Mouse (Mus musculus) frontal cortex, postnatal 10 days (tissue): Measurements from ENCODE around the gene Klc1.
A peak's percentile ranks its signal among the peaks of the same experiment; 100 is the strongest.

Source experiments
- DNase-seq, 2 experiments: peaks; one replicate each; pipeline ENCODE4 v3.0.0; 2022; ENCODE audit warnings: low spot score in 2 of 2, mixed read lengths in 1 of 2

Klc1 gene

DNA sequence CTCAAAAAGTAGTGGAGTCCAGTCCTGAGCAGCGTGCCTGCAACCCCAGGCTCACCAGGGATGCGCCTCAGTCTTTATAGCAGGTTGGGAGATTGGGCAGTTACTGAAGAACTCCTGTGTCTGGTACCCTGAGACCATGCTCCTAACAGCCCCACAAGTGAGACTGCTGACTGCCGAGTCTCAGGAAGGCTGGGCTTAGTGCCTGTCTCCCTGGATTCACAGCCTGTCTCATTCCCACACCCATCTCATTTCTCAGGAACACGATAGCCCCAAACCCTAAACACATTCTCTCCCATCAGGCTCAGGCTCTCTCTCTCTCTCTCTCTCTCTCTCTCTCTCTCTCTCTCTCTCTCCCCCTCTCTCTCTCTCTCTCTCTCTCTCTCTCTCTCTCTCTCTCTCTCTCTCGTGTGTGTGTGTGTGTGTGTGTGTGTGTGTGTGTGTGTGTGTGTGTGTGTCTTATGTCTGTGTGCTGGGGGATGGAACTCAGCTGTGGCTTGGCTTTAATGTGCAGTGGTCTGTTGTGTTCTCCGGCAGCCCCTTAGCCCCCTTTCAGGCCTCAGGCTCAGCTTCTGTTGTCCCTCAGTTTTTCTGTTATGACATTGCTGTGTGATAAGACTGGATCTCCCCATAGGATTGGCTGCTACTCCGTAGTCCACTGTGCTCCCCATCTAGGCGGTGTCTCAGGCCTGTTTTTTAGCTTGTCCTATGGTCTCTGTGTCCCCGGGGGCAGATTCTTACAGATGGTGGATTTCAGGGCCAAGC, 11.3 kb downstream of the Klc1 start:
- DNase-seq: no peak

DNA sequence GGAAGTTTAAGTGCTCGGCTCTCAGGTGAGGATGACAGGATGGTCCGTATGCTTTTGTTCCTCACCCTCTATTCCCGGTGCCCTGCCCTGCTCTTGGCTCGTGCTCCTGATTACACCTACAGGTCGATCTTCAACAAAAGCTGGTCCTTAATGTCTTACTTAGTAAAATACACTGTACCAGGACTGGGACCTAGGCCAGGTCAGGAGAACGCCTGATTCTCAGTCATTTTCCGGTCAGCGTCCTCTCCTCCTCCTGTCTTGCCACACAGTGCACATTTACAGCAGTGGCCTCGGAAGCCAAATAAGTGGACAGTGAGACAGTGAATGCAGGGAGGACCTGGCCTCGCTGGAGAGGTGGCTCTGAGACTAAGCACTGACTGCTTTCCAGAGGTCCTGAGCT, 12.0 kb downstream of the Klc1 start:
- no peak for DNase-seq

DNA sequence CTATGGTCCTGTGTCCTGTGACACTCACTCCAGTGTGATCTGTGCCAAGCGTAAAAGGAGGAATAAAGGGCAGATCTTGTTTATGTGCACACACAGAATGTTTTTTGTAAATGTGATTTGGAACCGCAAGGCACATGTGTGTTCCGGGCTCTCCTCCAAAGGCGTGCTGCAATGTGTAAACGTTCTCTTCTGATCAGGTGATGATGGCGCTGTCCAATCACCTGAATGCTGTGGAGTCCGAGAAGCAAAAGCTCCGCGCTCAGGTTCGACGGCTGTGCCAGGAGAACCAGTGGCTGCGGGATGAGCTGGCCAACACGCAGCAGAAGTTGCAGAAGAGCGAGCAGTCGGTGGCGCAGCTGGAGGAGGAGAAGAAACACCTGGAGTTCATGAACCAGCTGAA, 15.5 kb downstream of the Klc1 start:
- no peak for DNase-seq

DNA sequence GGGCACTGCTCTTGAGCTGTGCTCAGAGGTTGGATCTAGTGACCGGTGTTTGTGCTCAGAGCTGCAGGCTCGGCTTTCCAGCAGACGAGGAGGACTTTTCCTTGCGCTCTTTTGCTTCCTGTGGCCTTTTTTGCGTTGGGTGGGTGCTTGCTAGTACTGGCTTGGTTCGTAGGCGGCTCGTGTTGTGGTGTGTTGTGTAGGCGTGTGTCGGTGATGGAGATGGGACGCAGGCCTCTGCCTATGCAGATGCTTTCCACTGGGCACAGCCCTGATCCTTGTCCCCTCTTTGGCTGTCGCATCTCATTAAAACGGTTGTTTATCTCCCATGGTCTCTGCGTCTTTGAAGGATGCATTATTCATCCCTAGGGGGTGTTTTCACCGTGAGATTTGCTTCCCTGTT, 16.2 kb downstream of the Klc1 start:
- DNase-seq: no peak

DNA sequence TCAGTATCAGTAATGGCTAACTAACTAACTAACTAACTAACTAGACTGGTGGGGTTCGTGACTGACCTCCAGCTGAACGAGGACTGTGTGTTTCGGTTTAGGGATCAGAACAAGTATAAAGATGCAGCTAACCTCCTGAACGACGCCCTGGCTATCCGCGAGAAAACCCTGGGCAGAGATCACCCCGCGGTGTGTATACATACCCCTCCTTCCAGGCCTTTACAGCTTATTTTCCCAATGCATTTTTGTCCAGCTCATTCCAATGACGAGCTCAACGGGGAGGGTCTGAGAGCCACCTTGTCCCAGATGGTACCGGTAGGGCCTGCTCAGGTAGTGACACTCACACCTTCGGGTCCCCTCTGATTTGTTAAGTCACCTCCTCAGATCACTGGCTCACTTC, 19.3 kb downstream of the Klc1 start:
- DNase-seq: no peak

DNA sequence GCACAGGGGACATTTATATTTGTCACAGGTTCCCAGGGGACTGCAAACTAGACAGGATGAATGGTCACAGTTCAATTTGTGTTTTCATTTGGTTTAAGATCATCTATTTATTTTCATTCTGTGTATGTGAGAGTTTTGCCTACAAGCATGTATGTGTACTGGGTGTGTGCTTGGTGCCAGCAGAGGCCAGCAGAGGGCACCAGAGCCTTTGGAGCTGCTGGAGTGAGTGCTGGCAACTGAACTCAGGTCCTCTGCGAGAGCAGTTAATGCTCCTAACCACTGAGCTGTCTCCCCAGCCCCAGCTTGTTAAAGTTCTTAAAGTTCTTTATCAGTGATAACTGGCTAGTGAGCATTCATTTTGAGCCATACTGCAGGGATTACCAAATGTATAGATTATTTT, 20.9 kb downstream of the Klc1 start:
- DNase-seq: no peak

DNA sequence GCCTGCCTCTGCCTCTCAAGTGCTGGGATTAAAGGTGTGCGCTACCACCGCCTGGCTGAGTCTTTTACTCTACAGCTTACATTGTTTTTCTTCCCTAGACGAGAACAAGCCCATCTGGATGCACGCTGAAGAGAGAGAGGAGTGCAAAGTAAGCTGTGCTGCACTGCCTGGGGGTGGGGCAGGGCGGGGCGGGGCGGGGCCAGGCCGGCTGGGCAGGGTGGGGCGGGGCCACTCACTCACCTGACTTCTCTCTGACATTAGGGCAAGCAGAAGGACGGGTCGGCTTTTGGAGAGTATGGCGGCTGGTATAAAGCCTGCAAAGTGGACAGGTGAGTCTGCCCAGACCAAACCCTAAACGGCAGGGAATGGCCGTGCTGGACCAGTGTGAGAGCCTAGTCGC, 26.5 kb downstream of the Klc1 start:
- DNase-seq: no peak

DNA sequence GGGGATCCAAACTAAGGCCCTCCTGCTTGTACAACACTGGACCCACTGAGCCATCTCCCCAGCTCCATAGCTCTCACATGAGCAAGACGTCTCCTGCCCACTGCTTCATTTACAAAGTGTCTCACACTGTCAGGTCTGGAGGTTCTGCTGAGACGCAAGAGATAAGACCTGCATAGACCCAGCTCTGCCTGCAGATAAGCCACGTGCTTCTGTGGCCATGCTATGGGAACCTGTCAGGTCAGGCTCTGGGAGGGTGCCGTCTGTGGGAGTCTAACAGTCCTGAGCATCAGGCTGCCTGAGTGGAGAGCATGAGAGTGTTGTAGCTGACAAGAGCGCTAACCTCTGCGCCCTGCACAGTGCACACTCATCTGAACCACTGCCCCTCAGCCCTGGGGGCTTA, 28.4 kb downstream of the Klc1 start:
- no peak for DNase-seq

DNA sequence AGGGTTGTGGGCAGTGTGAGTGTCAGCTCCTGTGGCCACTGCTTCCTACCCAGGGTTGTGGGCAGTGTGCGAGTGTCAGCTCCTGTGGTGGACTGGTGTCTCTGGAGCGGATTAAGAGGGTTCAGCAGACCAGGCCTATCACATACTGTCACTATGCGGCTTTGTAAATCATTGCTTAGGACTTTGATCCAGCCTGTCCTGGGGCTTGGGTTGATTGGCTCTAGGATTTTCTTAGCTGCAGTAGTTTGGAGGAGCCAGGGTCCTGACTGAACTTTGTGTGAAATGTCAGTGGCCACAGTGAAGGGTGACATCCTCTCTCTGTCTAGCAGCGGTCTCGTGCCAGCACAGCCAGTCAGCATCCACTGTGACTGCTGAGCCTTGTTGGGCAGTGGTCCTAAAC, 31.4 kb downstream of the Klc1 start:
- no peak for DNase-seq

DNA sequence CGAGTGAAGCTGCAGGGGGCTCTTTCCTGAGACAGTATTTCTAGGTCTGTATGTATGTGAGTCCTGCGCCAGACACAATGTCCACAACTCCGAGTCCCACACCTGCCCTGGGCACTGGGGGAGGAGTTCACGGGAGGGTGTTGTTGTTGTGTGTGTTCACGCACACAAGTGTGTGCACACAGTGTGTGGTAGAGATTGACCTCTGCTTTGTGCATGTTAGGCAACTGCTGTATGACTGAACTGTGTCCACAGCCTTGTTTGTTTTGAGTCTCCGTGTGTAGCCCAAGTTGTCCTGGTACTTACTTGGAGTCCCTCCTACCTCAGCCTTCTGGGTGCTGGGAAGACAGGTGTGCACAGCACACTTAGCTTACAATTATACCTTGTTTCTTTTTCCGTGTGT, 32.0 kb downstream of the Klc1 start:
- no peak for DNase-seq

DNA sequence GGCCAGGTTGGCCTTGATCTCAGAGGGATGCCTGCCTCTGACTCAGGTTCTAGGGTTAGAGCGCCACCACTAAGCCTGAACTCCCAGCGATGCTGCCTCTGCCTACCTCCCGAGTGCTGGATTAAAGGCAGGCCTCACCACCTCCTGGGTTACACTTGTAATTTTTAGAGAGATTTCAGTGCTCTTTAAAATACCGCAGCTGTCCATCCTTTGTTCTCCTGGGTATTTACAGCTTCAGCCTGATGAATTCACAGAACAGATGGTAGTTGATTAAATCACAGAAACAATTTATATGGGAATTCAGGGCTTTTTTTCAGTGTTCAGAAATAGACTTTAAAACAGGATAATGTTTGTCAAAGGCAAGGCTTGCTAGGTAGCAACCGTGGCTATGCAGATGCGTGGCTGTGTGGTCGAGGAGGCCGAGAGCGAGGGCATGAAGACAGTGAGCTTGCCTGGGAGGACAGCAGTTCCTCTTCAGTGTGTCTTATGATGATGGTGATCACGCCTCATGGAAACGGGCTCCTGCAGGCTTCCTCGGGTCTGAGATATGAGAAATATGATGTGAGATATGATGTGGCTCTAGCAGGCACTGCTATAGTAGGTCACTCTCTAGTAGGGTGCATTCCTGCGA, 32.9 kb downstream of the Klc1 start:
- no peak for DNase-seq

DNA sequence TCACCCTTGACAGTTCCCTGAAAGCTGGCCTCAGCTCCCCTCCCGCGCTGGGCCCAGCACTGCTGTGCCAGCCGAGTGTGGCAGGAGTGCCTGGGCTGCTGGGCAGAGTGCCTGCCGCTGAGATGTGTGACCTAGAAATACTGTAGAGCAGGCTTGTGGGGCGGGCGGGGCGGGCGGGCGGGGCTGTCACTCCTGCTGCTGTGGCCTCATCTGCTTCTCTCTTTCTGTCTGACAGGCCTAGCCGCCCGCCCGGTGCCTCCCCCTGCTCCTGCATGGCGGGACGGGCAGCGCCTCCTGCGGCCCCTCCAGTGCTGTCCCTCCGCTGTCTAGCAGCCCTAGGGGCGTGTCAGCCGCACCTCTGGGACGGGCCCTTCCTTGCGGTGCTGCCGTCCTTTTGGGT, 35.5 kb downstream of the Klc1 start:
- no peak for DNase-seq

DNA sequence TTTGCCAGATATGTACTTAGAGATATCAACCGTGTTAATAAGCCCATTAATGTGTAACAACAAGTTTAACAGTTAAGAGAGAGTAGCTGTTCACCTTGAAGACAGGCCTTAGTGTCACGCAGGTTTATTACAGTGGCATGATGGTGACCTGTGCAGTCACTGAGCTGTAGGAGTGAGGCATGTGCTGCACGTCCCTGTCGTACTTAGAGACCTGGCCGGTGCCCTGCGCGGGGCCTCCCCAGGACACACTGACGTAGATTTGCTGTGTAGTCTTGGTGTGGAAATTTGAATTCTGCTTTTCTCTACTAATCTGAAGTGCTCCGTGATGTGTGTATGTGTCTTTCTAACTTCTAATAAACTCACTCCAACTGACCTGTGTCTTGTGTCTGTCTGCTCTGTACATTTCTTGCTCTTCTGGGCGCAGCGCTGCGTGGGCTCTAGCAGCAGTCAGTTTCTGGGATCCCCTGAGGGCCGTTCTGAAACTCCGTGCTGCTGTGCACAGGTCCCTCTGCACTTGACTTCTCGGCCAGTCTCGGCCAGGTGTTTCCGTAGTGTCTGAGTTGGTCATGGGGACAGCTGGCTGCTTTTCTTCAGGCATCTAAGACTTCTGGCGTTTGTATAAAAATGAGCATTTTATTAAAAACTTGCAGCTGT, 36.0 kb downstream of the Klc1 start:
- DNase-seq: no peak

DNA sequence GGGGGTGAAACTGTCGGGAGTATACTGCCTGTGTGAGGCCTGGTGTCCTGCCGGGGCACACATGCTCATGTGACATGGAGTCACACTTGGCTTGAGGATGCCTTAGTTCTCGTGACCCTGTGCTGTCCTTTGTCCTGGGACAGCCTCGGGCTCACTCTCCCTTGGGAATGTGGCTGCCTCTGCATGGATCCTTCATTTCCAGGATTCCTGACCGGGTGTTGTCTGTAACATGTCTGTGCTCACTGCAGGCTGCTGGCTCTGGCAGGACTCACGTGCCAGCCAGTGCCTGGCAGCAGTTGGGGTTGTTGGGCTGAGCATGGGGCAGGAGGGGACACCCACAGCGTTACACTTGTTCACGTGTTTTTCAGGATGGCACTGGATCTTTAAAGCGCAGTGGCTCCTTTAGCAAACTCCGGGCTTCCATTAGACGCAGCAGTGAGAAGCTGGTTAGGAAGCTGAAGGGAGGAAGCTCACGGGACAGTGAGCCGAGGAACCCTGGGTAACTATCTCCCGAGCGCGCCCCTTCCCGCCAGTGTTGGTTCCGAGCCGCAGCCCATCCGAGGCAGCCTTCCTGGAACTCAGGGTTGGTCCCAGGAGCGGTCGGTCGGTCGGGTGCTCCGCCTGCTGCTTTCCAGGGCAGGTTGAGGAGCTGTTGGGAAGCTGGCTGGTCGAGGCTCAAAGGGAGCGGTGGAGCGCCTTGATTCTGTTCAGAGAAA, 36.7 kb downstream of the Klc1 start:
- no peak for DNase-seq

DNA sequence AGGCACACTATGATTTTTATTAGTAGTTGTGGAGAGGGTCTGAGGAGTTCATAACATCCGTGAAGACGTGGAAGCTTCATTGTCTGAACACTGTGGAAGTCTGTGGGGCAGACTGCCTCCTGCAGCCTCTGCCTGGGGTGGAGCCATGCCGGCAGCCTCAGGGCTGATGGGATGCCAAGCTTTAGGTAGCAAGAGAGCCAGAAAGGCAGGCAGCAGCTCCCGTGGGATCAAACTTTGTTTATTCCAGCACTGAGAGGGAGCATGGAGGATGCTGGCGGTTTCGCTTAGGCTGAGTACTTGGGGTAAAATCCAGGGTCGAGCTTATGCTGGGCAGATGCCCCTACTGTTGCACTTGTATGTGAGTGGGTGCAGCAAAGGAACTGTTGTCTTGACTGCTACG, 38.6 kb downstream of the Klc1 start:
- no peak for DNase-seq

DNA sequence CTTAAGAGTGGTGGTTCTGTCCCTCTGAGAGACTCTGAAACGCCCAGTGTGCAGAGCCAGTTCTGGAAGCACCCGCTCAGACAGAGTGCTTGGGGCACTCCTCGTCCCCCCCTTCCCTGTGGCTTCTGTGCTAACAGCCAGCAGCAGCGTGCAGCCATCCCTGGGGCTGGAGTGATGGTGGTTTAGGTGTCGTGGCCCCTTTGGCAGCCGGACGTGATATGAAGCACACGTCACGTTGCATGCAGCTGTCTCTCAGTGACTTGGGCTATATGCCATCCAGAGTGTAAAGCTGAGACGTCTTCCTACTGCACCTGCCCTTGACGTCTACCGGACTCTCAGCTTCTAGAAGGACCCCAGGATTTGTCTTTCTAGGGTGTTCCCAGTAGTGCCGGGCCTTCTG, 39.8 kb downstream of the Klc1 start:
- no peak for DNase-seq

DNA sequence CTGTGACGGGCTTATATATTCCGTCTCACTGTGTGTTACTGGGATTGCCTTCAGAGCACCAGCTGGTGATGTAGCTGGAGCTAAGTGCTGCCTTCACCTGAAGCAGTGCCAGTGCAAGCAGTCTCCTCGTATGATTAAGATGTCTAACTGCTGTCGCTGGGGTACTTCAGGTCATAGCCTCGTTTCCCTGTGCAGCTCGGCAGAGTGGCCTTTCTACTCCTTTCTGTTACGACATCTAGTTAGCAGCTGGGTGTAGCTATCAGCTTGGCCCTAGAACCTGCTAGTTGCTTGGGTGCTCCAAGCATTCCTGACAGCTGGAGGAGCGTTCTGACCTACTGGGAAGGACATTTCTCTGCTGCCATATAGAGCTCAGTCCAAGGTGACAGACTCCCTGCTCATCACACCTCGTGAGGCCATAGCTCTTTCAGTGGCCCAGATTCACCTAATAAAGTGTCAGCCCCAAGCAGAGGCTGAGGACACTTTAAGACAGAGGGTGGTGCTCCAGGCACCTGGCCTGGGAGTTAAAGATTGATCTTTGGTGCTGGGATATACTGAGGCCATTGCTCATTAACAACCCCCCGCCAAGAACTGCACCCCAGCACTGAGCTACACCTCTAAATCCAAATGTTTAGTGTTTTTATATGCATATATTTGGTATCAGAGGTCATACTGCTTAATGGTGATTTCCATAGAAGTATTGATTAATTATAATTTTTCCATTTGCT, 42.0 kb downstream of the Klc1 start:
- no peak for DNase-seq

DNA sequence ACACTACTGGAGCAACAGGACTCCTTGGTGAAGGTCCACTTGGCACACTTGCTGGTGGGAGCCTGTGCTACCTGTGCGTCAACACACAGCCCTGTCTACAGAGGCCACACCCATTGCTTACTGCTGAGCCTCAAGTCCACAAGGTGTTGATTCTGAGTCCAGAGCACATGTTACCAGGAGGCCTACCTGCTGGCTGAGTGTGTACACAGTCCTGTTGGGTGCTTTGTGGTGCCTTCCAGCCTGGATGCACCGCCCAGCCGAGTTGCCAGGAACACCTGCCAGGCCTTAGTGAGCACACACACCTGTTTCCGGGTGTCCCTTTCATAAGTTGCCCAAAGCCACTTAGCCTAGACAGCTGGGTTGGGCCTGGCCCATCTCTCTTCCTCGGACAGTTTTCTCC, 44.9 kb downstream of the Klc1 start:
- DNase-seq: no peak

DNA sequence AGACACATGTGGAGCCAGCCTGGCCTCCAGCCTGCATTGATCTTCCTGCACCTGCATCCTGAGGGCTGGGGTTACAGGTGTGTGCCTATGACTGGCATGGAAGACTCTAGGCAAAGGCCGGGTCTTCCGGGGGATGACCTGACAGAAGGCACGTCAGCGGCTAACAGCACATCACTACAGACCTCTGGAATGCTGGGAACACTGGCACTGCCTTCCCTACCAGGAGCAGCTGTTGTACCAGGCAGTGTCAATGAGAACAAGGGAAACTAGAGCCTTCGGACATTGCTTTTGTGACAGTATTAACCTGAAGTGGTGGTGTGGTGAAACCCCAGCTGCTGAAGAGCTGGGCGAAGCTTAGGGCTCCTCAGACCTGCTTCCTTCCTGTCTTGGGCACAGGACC, 50.1 kb downstream of the Klc1 start:
- no peak for DNase-seq

DNA sequence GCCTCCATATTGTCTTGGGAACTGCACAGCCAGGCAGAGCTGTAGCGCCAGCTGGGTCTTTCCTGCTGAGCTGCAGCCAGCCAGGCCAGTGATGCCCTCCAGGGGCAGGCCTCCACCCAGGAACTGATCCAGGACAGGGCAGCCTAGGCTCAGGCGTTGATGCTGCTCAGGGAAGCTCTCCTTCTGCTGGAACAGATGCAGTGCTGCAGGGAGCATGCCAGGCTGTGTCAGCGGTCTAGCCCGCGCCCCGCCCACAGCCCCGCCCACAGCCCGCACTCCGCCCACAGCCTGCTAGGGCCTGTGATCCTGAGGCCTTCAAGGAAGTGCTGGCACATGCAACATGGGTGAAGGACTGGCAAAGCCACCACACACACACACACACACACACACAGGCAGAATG, 51.1 kb downstream of the Klc1 start:
- peak; percentile 61 for DNase-seq

DNA sequence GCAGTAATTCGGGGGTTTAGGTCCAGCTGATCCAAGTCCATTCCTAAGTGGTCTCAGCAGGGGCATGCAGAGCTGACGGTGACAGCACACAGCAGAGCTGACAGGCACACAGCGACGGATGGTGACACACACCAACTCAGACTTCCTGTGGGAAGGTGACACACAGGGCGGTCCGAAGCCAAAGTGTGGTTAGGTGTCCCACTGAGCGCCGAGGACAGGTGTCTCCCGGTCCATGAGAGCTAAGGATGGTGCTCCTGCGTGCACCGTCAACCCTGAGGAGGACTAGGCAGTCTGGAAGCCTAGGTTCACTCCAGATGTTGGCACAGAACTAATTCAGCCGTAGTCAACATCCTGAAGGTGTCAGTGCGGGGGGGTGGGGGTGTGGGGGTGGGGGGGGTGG, 53.4 kb downstream of the Klc1 start:
- DNase-seq: no peak

DNA sequence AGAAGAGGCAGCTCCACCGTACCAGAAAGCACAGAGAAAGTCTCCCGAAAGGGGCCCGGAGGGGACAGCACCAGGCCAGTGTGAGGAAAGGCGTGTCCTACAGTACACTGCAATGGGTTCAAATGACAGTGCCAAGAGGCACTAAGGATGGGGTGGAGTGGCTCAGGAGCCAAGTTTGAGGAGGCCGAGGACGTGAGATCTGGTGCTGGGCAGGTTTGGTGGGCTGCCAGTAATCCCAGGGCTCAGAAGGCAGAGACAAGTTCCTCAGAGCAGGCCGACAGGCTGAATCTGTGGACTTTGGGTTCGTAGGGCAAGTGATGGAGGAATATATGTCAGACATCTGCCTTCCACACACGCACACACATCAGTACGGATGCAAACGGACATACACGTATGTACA, 54.0 kb downstream of the Klc1 start:
- no peak for DNase-seq
